Comparison of ENCODE assay signal across 30 mouse cellular contexts in genomic region chrX:134915745-134916144, GRCm38 (mm10). TPM values are rescaled to one million over a fixed set of nuclear protein-coding genes. Genes with fewer than 3 reads are reported as not detected.
"Had no signal": no experiment of that assay in that cellular context is flagged by ENCODE, and none has a peak within 500 bp of the region (broad histone marks: within the 10 kb centered on the region; RNA-seq: fewer than 3 reads in every experiment).

No protein-coding gene starts in this region.

- H3K4me2 ChIP-seq: heart, embryonic 12.5 days; hindbrain, embryonic 13.5 days; hindbrain, embryonic 15.5 days; limb, embryonic 13.5 days; limb, embryonic 15.5 days had no signal

- H3K36me3 ChIP-seq: heart, embryonic 10.5 days; heart, embryonic 12.5 days; hindbrain, embryonic 10.5 days; hindbrain, embryonic 13.5 days; hindbrain, embryonic 15.5 days; limb, embryonic 13.5 days; limb, embryonic 15.5 days had no signal

- DNase-seq: gastrocnemius, adult 2 months; gastrocnemius, postnatal 10 days; gastrocnemius, postnatal 25 days; heart, postnatal 10 days; heart, postnatal 4 days; kidney, adult 18-20 months; kidney, adult 8-10 months; kidney, postnatal 14 days; kidney, postnatal 36 days; layer of hippocampus, adult 9-11 months; layer of hippocampus, postnatal 36 days; left cerebral cortex, postnatal 4 days; lung, adult 18-20 months had no signal

- H3K9me3 ChIP-seq: heart, embryonic 10.5 days; heart, embryonic 12.5 days; hindbrain, embryonic 10.5 days; hindbrain, embryonic 13.5 days; hindbrain, embryonic 15.5 days; limb, embryonic 13.5 days; limb, embryonic 15.5 days had no signal

- H3K4me3 ChIP-seq: gastrocnemius, adult 2 months; heart, embryonic 10.5 days; heart, embryonic 12.5 days; hindbrain, embryonic 10.5 days; hindbrain, embryonic 13.5 days; hindbrain, embryonic 15.5 days; limb, embryonic 13.5 days; limb, embryonic 15.5 days had no signal

- H3K27ac ChIP-seq: gastrocnemius, adult 2 months; heart, embryonic 10.5 days; hindbrain, embryonic 10.5 days; hindbrain, embryonic 13.5 days; hindbrain, embryonic 15.5 days; hindbrain, postnatal 0 days; kidney, postnatal 0 days; limb, embryonic 13.5 days; limb, embryonic 15.5 days had no signal

- H3K9ac ChIP-seq: heart, embryonic 12.5 days; hindbrain, embryonic 13.5 days; hindbrain, embryonic 15.5 days; limb, embryonic 13.5 days; limb, embryonic 15.5 days had no signal

- H3K27me3 ChIP-seq: heart, embryonic 12.5 days; hindbrain, embryonic 13.5 days; hindbrain, embryonic 15.5 days had no signal

- ATAC-seq: hindbrain, postnatal 0 days; intestine, embryonic 16.5 days had no signal

- H3K4me1 ChIP-seq: heart, embryonic 10.5 days; heart, embryonic 12.5 days; hindbrain, embryonic 10.5 days; hindbrain, embryonic 13.5 days; hindbrain, embryonic 15.5 days; limb, embryonic 13.5 days; limb, embryonic 15.5 days had no signal

RNA-seq across cellular contexts. Expression of gene Nxf2, which starts 48.8 kb away (rescaled TPM):
- total RNA-seq: gastrocnemius, adult 2 months; gastrocnemius, postnatal 25 days; heart, adult 8-10 months; heart, postnatal 25 days; layer of hippocampus, adult 18-20 months; layer of hippocampus, postnatal 36 days; left cerebral cortex, adult 18-20 months; left cerebral cortex, adult 8-10 months; left cerebral cortex, postnatal 25 days had no signal
- polyA plus RNA-seq: large intestine, adult 2 months had no signal
